Mouse (Mus musculus): ENCODE data around the gene Gga1. TPM values are rescaled to one million over a fixed set of nuclear protein-coding genes. Genes with fewer than 3 reads are reported as not detected.

The Gga1 gene
- total RNA-seq, 2 experiments from 2014 or later, result 38.4 to 39.7 TPM

- DNase-seq, result peak in 1 of 2 experiments; percentile 45
- intact Hi-C loops (cut with DNase I), result no loop called here
Measured at GRCm38 (mm10) chr15:78900585-78901421, 23.8 kb downstream of the Gga1 start.

- DNase-seq, result no peak
- intact Hi-C loops (cut with DNase I), result no loop called here
Measured at GRCm38 (mm10) chr15:78901422-78901789, 24.4 kb downstream of the Gga1 start.

- DNase-seq, result peak; percentile 85 to 91
- intact Hi-C loops (cut with DNase I), result no loop called here
Measured at GRCm38 (mm10) chr15:78903243-78903642, 26.3 kb downstream of the Gga1 start.

- intact Hi-C loops (cut with DNase I), result no loop called here
- no peak for DNase-seq
Measured at GRCm38 (mm10) chr15:78908399-78908798, 31.4 kb downstream of the Gga1 start.

GRCm38 (mm10) chr15:78908982-78909381 lies 32.0 kb downstream of the Gga1 start:
- DNase-seq, result no peak
- intact Hi-C loops (cut with DNase I), result no loop called here

- intact Hi-C loops (cut with DNase I), result no loop called here
Measured at GRCm38 (mm10) chr15:78912040-78912439, 35.0 kb downstream of the Gga1 start.

GRCm38 (mm10) chr15:78913632-78914090 lies 36.7 kb downstream of the Gga1 start, which contains the start of gene Pdxp:
TSS of gene Pdxp (plus strand) at chr15:78913919.
- DNase-seq, result peak; percentile 93
- intact Hi-C loops (cut with DNase I), result no loop called here

More at GRCm38 (mm10) chr15:78912040-78912439, 35.0 kb downstream of the Gga1 start:
- no peak for DNase-seq

GRCm38 (mm10) chr15:78914091-78914822 lies 37.3 kb downstream of the Gga1 start:
- no peak for DNase-seq
- intact Hi-C loops (cut with DNase I), result no loop called here

GRCm38 (mm10) chr15:78914823-78915659 lies 38.1 kb downstream of the Gga1 start:
- intact Hi-C loops (cut with DNase I), result loop anchor here (1.0 to 5.0 kb wide), 2 partner anchors 17 to 157 kb away; no protein-coding TSS in a partner anchor

GRCm38 (mm10) chr15:78915660-78916017 lies 38.6 kb downstream of the Gga1 start:
- intact Hi-C loops (cut with DNase I), result loop anchor here (1.0 to 5.0 kb wide), 2 partner anchors 17 to 157 kb away; no protein-coding TSS in a partner anchor
- DNase-seq, result peak; percentile 62 to 75

More at GRCm38 (mm10) chr15:78914823-78915659, 38.1 kb downstream of the Gga1 start:
- no peak for DNase-seq

- intact Hi-C loops (cut with DNase I), result loop anchor here (5.0 kb wide), 1 partner anchor 156 kb away; no protein-coding TSS in a partner anchor
- no peak for DNase-seq
Measured at GRCm38 (mm10) chr15:78916052-78916826, 39.2 kb downstream of the Gga1 start.

- intact Hi-C loops (cut with DNase I), result loop anchor here (5.0 kb wide), 1 partner anchor 154 kb away; no protein-coding TSS in a partner anchor
- DNase-seq, result no peak
Measured at GRCm38 (mm10) chr15:78918126-78918525, 41.1 kb downstream of the Gga1 start.

GRCm38 (mm10) chr15:78919914-78920313 lies 42.9 kb downstream of the Gga1 start:
- intact Hi-C loops (cut with DNase I), result loop anchor here (5.0 kb wide), 1 partner anchor 152 kb away; no protein-coding TSS in a partner anchor
- no peak for DNase-seq

- intact Hi-C loops (cut with DNase I), result no loop called here
- DNase-seq, result no peak
Measured at GRCm38 (mm10) chr15:78922700-78923099, 45.7 kb downstream of the Gga1 start.

GRCm38 (mm10) chr15:78923585-78923984 lies 46.6 kb downstream of the Gga1 start:
- no peak for DNase-seq
- intact Hi-C loops (cut with DNase I), result no loop called here

- intact Hi-C loops (cut with DNase I), result no loop called here
Measured at GRCm38 (mm10) chr15:78925129-78925528, 48.1 kb downstream of the Gga1 start.

GRCm38 (mm10) chr15:78926021-78926919 lies 49.3 kb downstream of the Gga1 start, which contains the start of gene Lgals1:
TSS of gene Lgals1 (plus strand) at chr15:78926725.
- DNase-seq, result peak; percentile 90 to 94
- intact Hi-C loops (cut with DNase I), result no loop called here

More at GRCm38 (mm10) chr15:78925129-78925528, 48.1 kb downstream of the Gga1 start:
- DNase-seq, result peak in 1 of 2 experiments; percentile 41

All from heart, postnatal 14 days (tissue).